Mouse (Mus musculus): ENCODE data around the gene Gm765. TPM values are rescaled to one million over a fixed set of nuclear protein-coding genes. Genes with fewer than 3 reads are reported as not detected.

Gene Gm765
- polyA plus RNA-seq, 1 experiment from 2014 or later, result not detected

- no peak overlapping the region for H3K4me3 ChIP-seq (ENCODE audit: low read depth, low read length)
- H3K9me3 ChIP-seq (ENCODE audit: control insufficient read depth, low read length), result no peaks in the 10 kb centered on the region
- H3K27me3 ChIP-seq (ENCODE audit: control insufficient read depth, insufficient read depth, low read length), result no peaks in the 10 kb centered on the region
- ATAC-seq (ENCODE audit: low FRiP score, low TSS enrichment), result no peak
- TF ChIP-seq EP300 (optimal IDR thresholded peaks at IDR 0.05) (no peak), CTCF (IDR thresholded peaks at IDR 0.05; ENCODE audit: low read depth) (no peak)
- H3K4me1 ChIP-seq (replicated peaks; ENCODE audit: control insufficient read depth, insufficient read depth), result no peaks in the 10 kb centered on the region
- peak overlapping the region; percentile 31 for H3K4me2 ChIP-seq (replicated peaks; ENCODE audit: low read depth)
- no peak overlapping the region for H3K27ac ChIP-seq (replicated peaks)
- H3K36me3 ChIP-seq (ENCODE audit: control insufficient read depth, insufficient read depth, low read length), result no peaks in the 10 kb centered on the region
- H3K9ac ChIP-seq (ENCODE audit: low read length), result no peak overlapping the region
- DNase-seq (ENCODE audit: low spot score), result no peak
- WGBS, result 53% methylated on average over 16 of the region's 16 CpGs
These were observed 120.6 kb downstream of the Gm765 start for GRCm38 (mm10) chr6:98221970-98222369.

GRCm38 (mm10) chr6:98212225-98212624, 130.3 kb downstream of the Gm765 start:
- TF ChIP-seq EP300 (optimal IDR thresholded peaks at IDR 0.05) (no peak), CTCF (IDR thresholded peaks at IDR 0.05; ENCODE audit: low read depth) (no peak)
- Histone ChIP-seq H3K4me2 (replicated peaks; ENCODE audit: low read depth) (no peak overlapping the region), H3K27ac (replicated peaks) (no peak overlapping the region), H3K27me3 (ENCODE audit: control insufficient read depth, insufficient read depth, low read length) (no peaks in the 10 kb centered on the region), H3K36me3 (ENCODE audit: control insufficient read depth, insufficient read depth, low read length) (no peaks in the 10 kb centered on the region), H3K9me3 (ENCODE audit: control insufficient read depth, low read length) (no peaks in the 10 kb centered on the region), H3K4me3 (ENCODE audit: low read depth, low read length) (no peak overlapping the region), H3K4me1 (replicated peaks; ENCODE audit: control insufficient read depth, insufficient read depth) (no peaks in the 10 kb centered on the region), H3K9ac (ENCODE audit: low read length) (no peak overlapping the region)
- DNase-seq (ENCODE audit: low spot score) (no peak), ATAC-seq (ENCODE audit: low FRiP score, low TSS enrichment) (no peak)
- WGBS, result 55% methylated on average over 3 of the region's 3 CpGs

GRCm38 (mm10) chr6:98210237-98210636, 132.3 kb downstream of the Gm765 start:
- no peaks in the 10 kb centered on the region for H3K9me3 ChIP-seq (ENCODE audit: control insufficient read depth, low read length)
- no peak overlapping the region for H3K4me3 ChIP-seq (ENCODE audit: low read depth, low read length)
- H3K36me3 ChIP-seq (ENCODE audit: control insufficient read depth, insufficient read depth, low read length), result no peaks in the 10 kb centered on the region
- no peak for ATAC-seq (ENCODE audit: low FRiP score, low TSS enrichment)
- no peaks in the 10 kb centered on the region for H3K27me3 ChIP-seq (ENCODE audit: control insufficient read depth, insufficient read depth, low read length)
- H3K27ac ChIP-seq (replicated peaks), result no peak overlapping the region
- no peak overlapping the region for H3K9ac ChIP-seq (ENCODE audit: low read length)
- no peak for DNase-seq (ENCODE audit: low spot score)
- H3K4me2 ChIP-seq (replicated peaks; ENCODE audit: low read depth), result no peak overlapping the region
- no peaks in the 10 kb centered on the region for H3K4me1 ChIP-seq (replicated peaks; ENCODE audit: control insufficient read depth, insufficient read depth)
- 64% methylated on average over 5 of the region's 5 CpGs for WGBS
- TF ChIP-seq EP300 (optimal IDR thresholded peaks at IDR 0.05) (no peak), CTCF (IDR thresholded peaks at IDR 0.05; ENCODE audit: low read depth) (no peak)

GRCm38 (mm10) chr6:98208051-98208450, 134.5 kb downstream of the Gm765 start:
- 91% methylated on average over 8 of the region's 8 CpGs for WGBS
- H3K27ac ChIP-seq (replicated peaks), result no peak overlapping the region
- no peak overlapping the region for H3K9ac ChIP-seq (ENCODE audit: low read length)
- H3K9me3 ChIP-seq (ENCODE audit: control insufficient read depth, low read length), result no peaks in the 10 kb centered on the region
- H3K36me3 ChIP-seq (ENCODE audit: control insufficient read depth, insufficient read depth, low read length), result no peaks in the 10 kb centered on the region
- H3K27me3 ChIP-seq (ENCODE audit: control insufficient read depth, insufficient read depth, low read length), result no peaks in the 10 kb centered on the region
- H3K4me2 ChIP-seq (replicated peaks; ENCODE audit: low read depth), result no peak overlapping the region
- H3K4me1 ChIP-seq (replicated peaks; ENCODE audit: control insufficient read depth, insufficient read depth), result no peaks in the 10 kb centered on the region
- no peak for TF ChIP-seq EP300 (optimal IDR thresholded peaks at IDR 0.05)
- no peak for TF ChIP-seq CTCF (IDR thresholded peaks at IDR 0.05; ENCODE audit: low read depth)
- no peak for DNase-seq (ENCODE audit: low spot score)
- ATAC-seq (ENCODE audit: low FRiP score, low TSS enrichment), result no peak
- no peak overlapping the region for H3K4me3 ChIP-seq (ENCODE audit: low read depth, low read length)

- DNase-seq (ENCODE audit: low spot score) (no peak), ATAC-seq (ENCODE audit: low FRiP score, low TSS enrichment) (no peak)
- no peak overlapping the region for H3K27ac ChIP-seq (replicated peaks)
- H3K4me3 ChIP-seq (ENCODE audit: low read depth, low read length), result no peak overlapping the region
- H3K4me1 ChIP-seq (replicated peaks; ENCODE audit: control insufficient read depth, insufficient read depth), result no peaks in the 10 kb centered on the region
- H3K9me3 ChIP-seq (ENCODE audit: control insufficient read depth, low read length), result no peaks in the 10 kb centered on the region
- H3K9ac ChIP-seq (ENCODE audit: low read length), result no peak overlapping the region
- TF ChIP-seq CTCF (IDR thresholded peaks at IDR 0.05; ENCODE audit: low read depth) (no peak), EP300 (optimal IDR thresholded peaks at IDR 0.05) (no peak)
- H3K36me3 ChIP-seq (ENCODE audit: control insufficient read depth, insufficient read depth, low read length), result no peaks in the 10 kb centered on the region
- WGBS, result 74% methylated on average over 2 of the region's 2 CpGs
- H3K27me3 ChIP-seq (ENCODE audit: control insufficient read depth, insufficient read depth, low read length), result no peaks in the 10 kb centered on the region
- no peak overlapping the region for H3K4me2 ChIP-seq (replicated peaks; ENCODE audit: low read depth)
These were observed 143.8 kb downstream of the Gm765 start for GRCm38 (mm10) chr6:98198706-98199105.

- Histone ChIP-seq H3K9ac (ENCODE audit: low read length) (no peak overlapping the region), H3K36me3 (ENCODE audit: control insufficient read depth, insufficient read depth, low read length) (no peaks in the 10 kb centered on the region), H3K4me1 (replicated peaks; ENCODE audit: control insufficient read depth, insufficient read depth) (no peaks in the 10 kb centered on the region), H3K27ac (replicated peaks) (no peak overlapping the region), H3K27me3 (ENCODE audit: control insufficient read depth, insufficient read depth, low read length) (no peaks in the 10 kb centered on the region), H3K4me2 (replicated peaks; ENCODE audit: low read depth) (no peak overlapping the region), H3K4me3 (ENCODE audit: low read depth, low read length) (no peak overlapping the region), H3K9me3 (ENCODE audit: control insufficient read depth, low read length) (no peaks in the 10 kb centered on the region)
- DNase-seq (ENCODE audit: low spot score) (no peak), ATAC-seq (ENCODE audit: low FRiP score, low TSS enrichment) (peak; percentile 40; the same call in 1 of the 2 replicates)
- TF ChIP-seq CTCF (IDR thresholded peaks at IDR 0.05; ENCODE audit: low read depth), result no peak
- no peak for TF ChIP-seq EP300 (optimal IDR thresholded peaks at IDR 0.05)
- WGBS, result 43% methylated on average over 8 of the region's 8 CpGs
These were observed 151.7 kb downstream of the Gm765 start for GRCm38 (mm10) chr6:98190745-98191442.

Data from stomach, postnatal 0 days (tissue).